Mouse (Mus musculus) cerebellum, postnatal 10 days (tissue): ENCODE results near the gene Olfr1221.
"Not testable (repeated sequence)": the region's sequence is repeated elsewhere in the genome, so short reads cannot be mapped to it uniquely, and the experiment has no call there.

Experiments used
- DNase-seq, 2 experiments: peaks; one replicate each; pipeline ENCODE4 v3.0.0; 2021; ENCODE audit warnings: mixed read lengths in 2 of 2

Olfr1221 gene

DNA sequence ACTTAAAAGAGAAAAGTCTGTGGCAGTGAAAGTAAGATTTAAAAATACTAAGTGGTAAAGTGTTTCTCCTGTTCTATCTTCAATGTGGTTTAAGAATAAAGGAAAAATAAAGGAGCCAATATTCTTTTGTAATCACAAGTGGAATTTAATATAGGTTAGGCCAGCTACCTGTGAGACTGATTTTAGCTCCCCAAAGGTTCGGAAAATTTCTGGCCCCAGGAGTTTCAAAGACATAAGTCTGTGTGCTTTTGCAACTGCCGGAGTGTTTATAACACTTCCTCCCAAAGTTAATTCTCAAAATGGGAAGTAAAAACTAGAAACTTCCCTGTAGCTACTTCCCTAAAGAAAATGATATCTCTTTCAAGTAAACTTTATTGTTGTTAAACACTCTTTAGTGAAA, at the start of gene Olfr1221:
TSS of gene Olfr1221 (minus strand) at position 101 of the 400 bp plus-strand sequence.
- DNase-seq = no peak

DNA sequence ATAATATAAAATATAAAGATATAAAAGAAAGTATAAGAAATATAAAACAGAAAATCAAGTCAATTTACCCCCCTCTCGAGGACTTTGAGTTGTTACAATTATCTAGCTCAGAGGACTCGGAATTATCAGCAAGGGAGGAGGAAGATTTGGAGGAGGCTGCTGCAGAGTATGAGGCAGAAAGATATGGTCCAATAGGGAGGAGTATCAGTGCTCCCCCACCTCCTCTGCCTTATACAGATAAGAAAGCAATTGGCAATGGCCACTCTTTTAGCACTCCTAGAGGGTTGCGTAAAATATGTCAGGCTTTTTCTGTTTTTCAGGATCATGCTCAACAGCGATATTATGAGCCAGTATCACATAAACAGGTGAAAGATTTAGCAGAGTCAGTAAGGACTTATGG, 47.6 kb upstream of the Olfr1221 start:
- not testable (repeated sequence) for DNase-seq

DNA sequence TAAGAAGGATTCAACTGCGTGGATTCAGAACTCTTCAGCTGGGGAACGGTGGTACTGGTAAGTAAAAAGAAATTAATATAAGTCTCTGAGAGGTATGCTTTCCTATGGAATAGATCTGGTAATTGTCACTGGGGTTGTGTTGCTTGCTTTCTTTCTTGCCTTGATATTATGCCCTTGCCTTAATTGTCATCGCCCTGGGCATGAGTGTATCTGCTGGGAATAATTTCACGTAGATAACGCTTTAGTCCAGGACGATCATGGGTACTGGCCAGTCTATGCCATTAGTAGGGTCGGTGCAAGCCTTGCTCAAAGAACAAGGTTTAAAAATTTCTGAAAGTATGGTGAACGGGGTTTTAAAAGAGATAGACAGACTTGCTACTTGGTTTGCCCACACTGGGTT, 46.9 kb upstream of the Olfr1221 start, which contains the start of gene Olfr1224-ps1:
TSS of gene Olfr1224-ps1 (minus strand) at position 101 of the 400 bp plus-strand sequence.
- DNase-seq = not testable (repeated sequence)

DNA sequence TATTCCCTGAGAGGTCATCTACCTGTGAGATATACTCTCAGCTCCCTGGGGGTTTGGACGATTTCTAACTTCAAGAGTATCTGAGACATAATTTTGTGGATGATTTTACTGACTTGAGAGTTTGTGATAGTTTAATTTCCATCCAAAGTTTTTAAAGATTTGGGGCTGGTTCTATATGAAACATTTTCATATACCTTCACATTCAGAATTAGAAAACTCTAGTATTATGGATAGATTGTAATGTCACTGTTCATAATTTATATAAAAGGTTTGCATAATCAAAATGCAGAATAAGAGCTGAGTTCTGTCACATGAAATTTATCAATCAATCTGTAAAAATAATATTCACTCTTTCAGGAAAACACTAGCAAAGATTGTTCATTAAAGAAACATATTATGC, 34.4 kb upstream of the Olfr1221 start, which contains the start of gene Olfr1223:
TSS of gene Olfr1223 (minus strand) at position 101 of the 400 bp plus-strand sequence.
- no peak for DNase-seq

DNA sequence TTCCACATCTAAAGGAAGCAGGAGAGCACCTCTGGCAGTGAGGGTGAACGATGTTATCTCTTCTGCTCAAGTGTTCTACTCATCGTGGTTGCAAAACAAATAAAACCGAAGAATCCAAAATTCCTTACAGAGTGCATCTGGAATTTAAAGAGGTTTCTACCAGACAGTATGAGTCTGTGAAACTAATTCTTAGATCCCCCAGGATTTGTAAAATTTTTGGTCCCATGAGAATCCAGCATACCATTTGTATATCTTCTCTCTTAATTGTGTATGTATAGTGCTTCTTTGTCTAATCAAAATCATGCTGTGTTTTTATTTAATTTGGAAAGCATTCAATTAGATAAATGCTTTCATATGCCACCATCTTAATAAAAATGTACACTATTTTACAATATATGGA, 15.9 kb upstream of the Olfr1221 start, which contains the start of gene Olfr1222:
TSS of gene Olfr1222 (minus strand) at position 101 of the 400 bp plus-strand sequence.
- DNase-seq = no peak

DNA sequence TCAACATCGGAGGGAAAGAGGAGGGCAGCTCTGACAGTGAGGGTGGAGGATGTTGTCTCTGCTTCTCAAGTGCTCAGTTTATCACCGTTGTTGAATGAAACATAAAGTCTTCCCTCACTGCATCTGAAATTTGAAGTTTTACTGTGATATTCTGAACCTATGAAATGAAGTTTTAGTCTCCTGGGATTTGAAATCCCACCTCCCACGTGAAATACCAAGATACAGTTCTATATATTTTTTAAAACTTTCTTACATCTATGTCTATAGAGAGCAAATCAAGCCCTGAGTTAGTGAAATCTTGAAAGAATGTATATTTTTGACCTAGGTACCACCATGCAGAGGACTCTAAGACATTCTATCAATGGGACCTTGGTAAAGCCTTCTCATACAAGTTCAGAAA, 10.3 kb downstream of the Olfr1221 start, which contains the start of gene Olfr1220:
TSS of gene Olfr1220 (minus strand) at position 101 of the 400 bp plus-strand sequence.
- no peak for DNase-seq

DNA sequence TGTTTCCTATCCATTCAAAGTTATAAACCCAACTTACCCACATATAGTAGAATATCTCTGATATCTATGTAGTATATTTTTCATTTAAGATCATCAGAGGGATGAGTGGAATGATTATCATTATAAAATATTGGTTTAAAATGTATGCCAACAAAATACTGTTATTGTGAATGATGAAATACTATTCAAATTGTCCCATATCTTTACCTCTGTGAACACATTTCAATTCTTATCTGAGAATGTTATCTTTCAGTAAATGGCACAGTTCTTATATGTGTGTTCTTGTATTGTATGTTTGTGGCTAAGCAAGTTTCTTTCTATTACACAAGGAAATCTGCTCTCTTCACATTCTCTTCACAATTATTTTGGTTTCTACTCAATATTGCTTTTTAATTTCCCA, 11.4 kb downstream of the Olfr1221 start:
- DNase-seq = no peak

DNA sequence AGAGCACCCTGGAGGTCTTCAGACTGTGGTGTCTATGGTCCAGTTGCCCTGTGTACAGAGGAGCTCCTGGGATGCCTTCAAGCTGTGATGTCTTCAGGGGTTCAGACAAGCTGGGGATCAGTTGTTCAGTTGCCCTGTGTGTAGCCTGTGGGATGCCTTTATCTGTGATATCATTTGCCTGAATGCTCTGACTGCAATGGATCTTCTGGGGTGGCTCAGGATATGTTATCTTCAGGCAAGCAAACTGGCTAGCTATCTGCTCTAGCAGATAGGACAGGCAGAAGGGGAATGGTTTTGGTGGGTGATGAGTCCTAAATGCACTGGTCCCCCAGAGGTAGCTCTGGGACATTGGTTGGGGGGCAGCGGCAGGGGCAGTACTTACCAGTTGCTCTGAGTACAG, 23.2 kb downstream of the Olfr1221 start:
- DNase-seq = no peak

DNA sequence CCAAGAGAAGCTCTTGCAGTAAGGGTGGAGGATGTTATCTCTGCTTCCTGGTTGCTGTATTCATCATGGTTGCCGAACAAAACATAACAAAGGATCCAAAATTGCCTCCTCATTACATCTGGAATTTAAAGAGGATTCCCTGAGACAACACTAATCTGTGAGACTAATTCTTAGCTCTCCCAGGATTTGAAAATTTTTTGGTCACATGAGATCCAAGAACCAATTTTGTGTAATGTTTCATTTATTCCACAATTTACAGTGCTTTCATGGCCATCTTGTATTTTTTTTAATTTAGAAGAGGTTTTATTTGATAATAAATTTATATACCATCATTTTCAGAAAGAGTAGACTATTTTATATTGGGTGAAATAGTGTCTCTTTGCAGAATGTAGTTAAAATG, 33.7 kb downstream of the Olfr1221 start, which contains the start of gene Olfr1219:
TSS of gene Olfr1219 (minus strand) at position 101 of the 400 bp plus-strand sequence.
- no peak for DNase-seq

DNA sequence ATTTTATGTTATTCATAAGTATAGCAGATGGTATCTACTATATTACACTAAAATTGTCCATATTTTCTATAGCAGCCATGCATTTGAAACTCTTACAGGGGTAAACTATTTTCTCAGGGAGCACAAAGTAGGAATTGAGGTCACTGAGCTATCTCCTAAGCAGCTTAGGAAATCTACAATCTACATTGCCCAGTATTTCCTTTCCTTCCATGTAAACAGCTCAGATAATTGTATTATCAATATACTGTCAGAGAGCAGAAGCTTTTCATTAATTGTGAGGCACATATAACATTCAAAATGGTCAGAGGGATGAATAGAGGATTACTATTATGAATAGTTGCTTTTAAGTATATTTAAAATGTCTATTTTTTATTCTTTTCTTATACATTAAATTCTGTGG, 35.6 kb downstream of the Olfr1221 start:
- DNase-seq = no peak

DNA sequence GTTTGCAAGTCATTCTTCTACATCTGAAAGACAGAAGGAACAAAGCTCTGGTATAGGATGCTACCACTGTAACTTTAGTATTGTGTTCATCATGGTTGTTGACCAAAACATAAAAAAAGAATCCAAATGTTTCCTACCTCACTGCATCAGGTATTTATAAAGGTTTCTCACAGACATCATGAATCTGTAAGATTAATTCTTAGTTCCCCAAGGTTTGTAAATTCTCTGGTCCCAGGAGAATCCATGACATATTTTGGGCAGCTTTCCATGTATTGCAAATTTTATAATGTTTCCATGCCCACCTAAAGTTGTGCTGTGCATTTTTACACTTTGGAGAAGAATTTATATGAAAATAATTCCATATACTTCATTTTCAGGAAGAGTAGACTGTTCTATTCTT, 56.0 kb downstream of the Olfr1221 start, which contains the start of gene Olfr1218:
TSS of gene Olfr1218 (minus strand) at position 101 of the 400 bp plus-strand sequence.
- no peak for DNase-seq
